Mouse (Mus musculus): ENCODE results near the gene Sfi1. TPM values are rescaled to one million over a fixed set of nuclear protein-coding genes. Genes with fewer than 3 reads are reported as not detected.
"Not testable (repeated sequence)": the region's sequence is repeated elsewhere in the genome, so short reads cannot be mapped to it uniquely, and the experiment has no call there.

The Sfi1 gene
- polyA plus RNA-seq, 1 experiment from 2014 or later, result 15.8 TPM

- not testable (repeated sequence) for H3K4me2 ChIP-seq, H3K27me3 ChIP-seq, H3K4me1 ChIP-seq, H3K9ac ChIP-seq, H3K4me3 ChIP-seq, H3K27ac ChIP-seq, H3K36me3 ChIP-seq
- peak; percentile 20 for ATAC-seq (ENCODE audit: insufficient number of reproducible peaks, low FRiP score, low TSS enrichment, low read depth)
- peaks cover 18% of the 10 kb centered on the region for H3K9me3 ChIP-seq
- WGBS, result 89% methylated on average over 4 of the region's 4 CpGs
Observed at GRCm38 (mm10) chr11:3137279-3137678, 56.0 kb downstream of the Sfi1 start.

- H3K4me3 ChIP-seq; H3K9ac ChIP-seq; H3K4me1 ChIP-seq; ATAC-seq (ENCODE audit: insufficient number of reproducible peaks, low FRiP score, low TSS enrichment, low read depth); H3K27ac ChIP-seq; H3K4me2 ChIP-seq; H3K27me3 ChIP-seq; H3K36me3 ChIP-seq: not testable (repeated sequence)
- H3K9me3 ChIP-seq, result peaks cover 19% of the 10 kb centered on the region
- WGBS, result 87% methylated on average over 3 of the region's 3 CpGs
Observed at GRCm38 (mm10) chr11:3135956-3136355, 57.3 kb downstream of the Sfi1 start.

- not testable (repeated sequence) for H3K36me3 ChIP-seq; H3K4me1 ChIP-seq; ATAC-seq (ENCODE audit: insufficient number of reproducible peaks, low FRiP score, low TSS enrichment, low read depth); H3K9ac ChIP-seq; H3K4me2 ChIP-seq; H3K27me3 ChIP-seq; H3K27ac ChIP-seq; H3K4me3 ChIP-seq
- WGBS, result 95% methylated on average over 5 of the region's 7 CpGs
- H3K9me3 ChIP-seq, result peaks cover 19% of the 10 kb centered on the region
Observed at GRCm38 (mm10) chr11:3135391-3135790, 57.9 kb downstream of the Sfi1 start.

- ATAC-seq (ENCODE audit: insufficient number of reproducible peaks, low FRiP score, low TSS enrichment, low read depth), result peak; percentile 22
- H3K4me3 ChIP-seq, H3K27ac ChIP-seq, H3K4me2 ChIP-seq, H3K36me3 ChIP-seq, H3K27me3 ChIP-seq, H3K9ac ChIP-seq, H3K4me1 ChIP-seq: not testable (repeated sequence)
- H3K9me3 ChIP-seq, result peaks cover 17% of the 10 kb centered on the region
- 71% methylated on average over 1 of the region's 4 CpGs for WGBS
Observed at GRCm38 (mm10) chr11:3133360-3133759, 59.9 kb downstream of the Sfi1 start.

- H3K4me2 ChIP-seq, H3K27me3 ChIP-seq, H3K9ac ChIP-seq, H3K36me3 ChIP-seq, H3K4me1 ChIP-seq, H3K4me3 ChIP-seq, H3K27ac ChIP-seq: not testable (repeated sequence)
- ATAC-seq (ENCODE audit: insufficient number of reproducible peaks, low FRiP score, low TSS enrichment, low read depth), result 0 out of 2 replicates have a peak, but pooled peaks have one; percentile 0
- H3K9me3 ChIP-seq, result peaks cover 15% of the 10 kb centered on the region
- 83% methylated on average over 3 of the region's 3 CpGs for WGBS
Observed at GRCm38 (mm10) chr11:3132957-3133356, 60.3 kb downstream of the Sfi1 start.

- not testable (repeated sequence) for H3K9ac ChIP-seq, H3K27ac ChIP-seq, H3K4me3 ChIP-seq, H3K27me3 ChIP-seq, H3K4me1 ChIP-seq, H3K36me3 ChIP-seq, H3K4me2 ChIP-seq
- WGBS, result 89% methylated on average over 9 of the region's 10 CpGs
- ATAC-seq (ENCODE audit: insufficient number of reproducible peaks, low FRiP score, low TSS enrichment, low read depth), result peak; percentile 49
- peaks cover 16% of the 10 kb centered on the region for H3K9me3 ChIP-seq
Observed at GRCm38 (mm10) chr11:3132001-3132400, 61.3 kb downstream of the Sfi1 start.

- 91% methylated on average over 8 of the region's 8 CpGs for WGBS
- not testable (repeated sequence) for H3K4me3 ChIP-seq, H3K9ac ChIP-seq, H3K4me1 ChIP-seq, H3K36me3 ChIP-seq, H3K27ac ChIP-seq, H3K27me3 ChIP-seq, H3K4me2 ChIP-seq
- ATAC-seq (ENCODE audit: insufficient number of reproducible peaks, low FRiP score, low TSS enrichment, low read depth), result 0 out of 2 replicates have a peak, but pooled peaks have one; percentile 5
- peaks cover 20% of the 10 kb centered on the region for H3K9me3 ChIP-seq
Observed at GRCm38 (mm10) chr11:3129852-3130251, 63.4 kb downstream of the Sfi1 start.

- ATAC-seq (ENCODE audit: insufficient number of reproducible peaks, low FRiP score, low TSS enrichment, low read depth), result not testable (repeated sequence)
- WGBS, result 87% methylated on average over 2 of the region's 2 CpGs
Observed at GRCm38 (mm10) chr11:3129276-3129675, 64.0 kb downstream of the Sfi1 start.

GRCm38 (mm10) chr11:3127303-3127795 is 65.9 kb downstream of the Sfi1 start:
- H3K4me2 ChIP-seq, H3K9ac ChIP-seq, H3K27ac ChIP-seq, H3K4me3 ChIP-seq, H3K4me1 ChIP-seq, H3K36me3 ChIP-seq, H3K27me3 ChIP-seq: not testable (repeated sequence)
- peaks cover 18% of the 10 kb centered on the region for H3K9me3 ChIP-seq
- ATAC-seq (ENCODE audit: insufficient number of reproducible peaks, low FRiP score, low TSS enrichment, low read depth), result peak; percentile 52
- 81% methylated on average over 5 of the region's 7 CpGs for WGBS

More at GRCm38 (mm10) chr11:3129276-3129675, 64.0 kb downstream of the Sfi1 start:
- H3K4me3 ChIP-seq, H3K36me3 ChIP-seq, H3K4me1 ChIP-seq, H3K27ac ChIP-seq, H3K9ac ChIP-seq, H3K4me2 ChIP-seq, H3K27me3 ChIP-seq: not testable (repeated sequence)
- peaks cover 20% of the 10 kb centered on the region for H3K9me3 ChIP-seq

- not testable (repeated sequence) for H3K4me1 ChIP-seq, H3K36me3 ChIP-seq, H3K27ac ChIP-seq, H3K4me3 ChIP-seq, H3K9ac ChIP-seq, H3K4me2 ChIP-seq, H3K27me3 ChIP-seq
- peaks cover 13% of the 10 kb centered on the region for H3K9me3 ChIP-seq
- ATAC-seq (ENCODE audit: insufficient number of reproducible peaks, low FRiP score, low TSS enrichment, low read depth), result peak; percentile 47
- WGBS, result 81% methylated on average over 6 of the region's 6 CpGs
Observed at GRCm38 (mm10) chr11:3126478-3127302, 66.6 kb downstream of the Sfi1 start.

- H3K9ac ChIP-seq; ATAC-seq (ENCODE audit: insufficient number of reproducible peaks, low FRiP score, low TSS enrichment, low read depth); H3K36me3 ChIP-seq; H3K27ac ChIP-seq; H3K4me1 ChIP-seq; H3K4me2 ChIP-seq; H3K4me3 ChIP-seq; H3K27me3 ChIP-seq: not testable (repeated sequence)
- peaks cover 13% of the 10 kb centered on the region for H3K9me3 ChIP-seq
- WGBS, result 72% methylated on average over 3 of the region's 4 CpGs
Observed at GRCm38 (mm10) chr11:3125922-3126321, 67.3 kb downstream of the Sfi1 start.

- H3K9me3 ChIP-seq, result peaks cover 13% of the 10 kb centered on the region
- H3K4me1 ChIP-seq; H3K9ac ChIP-seq; H3K36me3 ChIP-seq; H3K27ac ChIP-seq; H3K27me3 ChIP-seq; ATAC-seq (ENCODE audit: insufficient number of reproducible peaks, low FRiP score, low TSS enrichment, low read depth); H3K4me2 ChIP-seq; H3K4me3 ChIP-seq: not testable (repeated sequence)
- 86% methylated on average over 18 of the region's 22 CpGs for WGBS
Observed at GRCm38 (mm10) chr11:3124932-3125810, 68.1 kb downstream of the Sfi1 start.
